Mouse (Mus musculus) heart, embryonic 14.5 days (tissue): ENCODE data around the gene Sema5b. TPM values are rescaled to one million over a fixed set of nuclear protein-coding genes. Genes with fewer than 3 reads are reported as not detected.

Source experiments
- ATAC-seq: fragments of 200-750 bp; cut with Nextera tagmentation; 2 replicates; pipeline ENCODE4 v1.8.0; 2017; ENCODE audit warnings: low read depth, moderate TSS enrichment; ENCODE audit not compliant: insufficient number of reproducible peaks, insufficient read depth, low FRiP score
- H3K27ac ChIP-seq, 2 experiments: fragments of 200-500 bp in 1 of 2; fragments of 300-500 bp in 1 of 2; sonication (generic) in 1 of 2; replicated peaks in 1 of 2; 2 replicates each; pipeline ENCODE4 v1.5.1; 2012 to 2014; ENCODE audit warnings: low read depth in 2 of 2, low read length in 2 of 2, control low read depth in 1 of 2, mild to moderate bottlenecking in 1 of 2, mixed read lengths in 1 of 2; ENCODE audit not compliant: control insufficient read depth in 1 of 2, insufficient read depth in 1 of 2
- H3K27me3 ChIP-seq: fragments of 300-500 bp; sonication (generic); 2 replicates; pipeline ENCODE4 v1.6.1; 2014; ENCODE audit warnings: mild to moderate bottlenecking, low read length, control low read depth; ENCODE audit not compliant: control insufficient read depth, insufficient read depth
- H3K36me3 ChIP-seq: fragments of 300-500 bp; sonication (generic); 2 replicates; pipeline ENCODE4 v1.6.1; 2014; ENCODE audit warnings: mild to moderate bottlenecking, control low read depth, low read length, mixed read lengths; ENCODE audit not compliant: control insufficient read depth, insufficient read depth
- H3K4me1 ChIP-seq, 2 experiments: fragments of 200-500 bp in 1 of 2; fragments of 300-500 bp in 1 of 2; sonication (generic) in 1 of 2; 2 replicates each; pipeline ENCODE4 v1.6.1; 2012 to 2014; ENCODE audit warnings: low read length in 2 of 2, control low read depth in 1 of 2, mixed read lengths in 1 of 2; ENCODE audit not compliant: control insufficient read depth in 2 of 2, insufficient read depth in 2 of 2
- H3K4me2 ChIP-seq: fragments of 300-500 bp; sonication (generic); 2 replicates; pipeline ENCODE4 v1.6.1; 2014; ENCODE audit warnings: mild to moderate bottlenecking, low read length
- H3K4me3 ChIP-seq, 2 experiments: fragments of 200-500 bp in 1 of 2; fragments of 300-500 bp in 1 of 2; sonication (generic) in 1 of 2; 2 replicates each; pipeline ENCODE4 v1.5.1; 2012 to 2014; ENCODE audit warnings: low read length in 2 of 2, mild to moderate bottlenecking in 2 of 2, control low read depth in 1 of 2, low read depth in 1 of 2, moderate library complexity in 1 of 2; ENCODE audit not compliant: control insufficient read depth in 1 of 2, insufficient read depth in 1 of 2
- H3K9ac ChIP-seq: fragments of 300-500 bp; sonication (generic); 2 replicates; pipeline ENCODE4 v1.6.1; 2014; ENCODE audit warnings: mild to moderate bottlenecking, low read length
- H3K9me3 ChIP-seq: fragments of 300-500 bp; sonication (generic); 2 replicates; pipeline ENCODE4 v1.6.1; 2016; ENCODE audit warnings: low read length, control low read depth; ENCODE audit not compliant: control insufficient read depth
- WGBS: fragments of 180-500 bp; shearing (Covaris S2); extraction: QIAGEN DNeasy Blood & Tissue Kit; methylation state at CpG from one replicate; pipeline ENCODE4 v1.1.7; 2014; 5-methylcytosine and 5-hydroxymethylcytosine counted together
- polyA plus RNA-seq: library from polyadenylated mRNA; unstranded; fragments of >200 nt; fragmentation: Nextera tagmentation; extraction: Ambion mirVana; gene quantifications from 2 replicates; pipeline ENCODE4 v1.2.1, GENCODE M21; 2014

Sema5b gene
- polyA plus RNA-seq, 1 experiment from 2014 or later = 1.9 TPM

DNA sequence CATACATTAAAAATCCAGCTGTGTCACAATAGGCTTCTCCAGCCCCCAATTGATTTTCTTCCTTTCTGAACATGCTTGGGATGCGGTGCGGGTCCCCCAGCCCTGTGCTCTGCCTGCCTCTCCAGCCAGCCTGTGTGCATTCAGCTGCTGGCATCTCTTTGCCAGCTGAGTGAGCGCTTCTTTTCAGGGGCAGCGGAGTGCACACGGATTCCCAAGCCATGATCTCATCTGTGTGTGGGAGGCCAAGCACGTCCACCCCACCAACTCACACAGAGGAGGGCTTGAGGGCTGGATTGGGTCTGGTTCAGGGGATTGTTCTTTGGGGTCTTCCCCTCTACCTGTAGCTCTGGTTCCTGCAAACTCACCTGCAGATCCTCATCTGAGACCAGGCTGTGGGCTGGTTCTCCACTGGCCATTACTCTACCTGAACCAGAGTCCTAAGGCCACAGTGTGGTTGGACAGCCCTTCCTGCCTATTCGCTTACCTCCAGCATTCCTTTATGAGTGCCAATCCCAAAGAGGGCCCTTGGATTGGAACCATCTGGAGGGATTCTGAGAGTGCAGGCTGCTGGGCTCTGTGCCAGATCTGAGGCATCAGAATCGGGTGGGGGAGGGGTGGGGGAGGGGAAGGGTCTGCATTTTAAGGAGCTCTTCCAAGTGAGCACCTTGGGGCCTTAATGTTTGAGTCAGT is 55.9 kb downstream of the Sema5b start:
- H3K4me2 ChIP-seq = no peak overlapping the region
- no peak for ATAC-seq

DNA sequence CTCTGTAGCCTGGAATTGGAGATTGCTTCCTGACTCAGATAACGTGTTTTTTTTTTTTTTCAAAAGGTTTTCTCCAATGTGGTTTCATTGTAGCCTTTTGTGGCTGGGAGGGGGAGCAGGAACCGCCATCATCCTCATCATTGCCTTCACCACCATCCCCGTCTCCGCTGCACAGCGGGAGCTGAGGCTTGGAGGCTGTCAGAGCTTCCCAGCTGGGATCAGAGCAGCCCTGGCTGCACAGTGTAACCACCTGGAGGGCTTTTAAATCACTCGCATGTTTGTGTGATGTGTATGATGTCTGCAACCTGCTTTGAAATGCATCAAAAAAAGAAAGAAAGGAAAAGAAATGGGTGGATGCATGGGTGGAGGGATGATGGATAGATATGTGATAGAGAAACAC is 57.0 kb downstream of the Sema5b start:
- Histone ChIP-seq H3K9me3 (0 out of 2 replicates have a peak, but pooled peaks cover 4% of the 10 kb centered on the region), H3K9ac (no peak overlapping the region), H3K27ac (no peak overlapping the region), H3K4me1 (peaks cover 7 to 12% of the 10 kb centered on the region in 2 experiments), H3K4me2 (no peak overlapping the region), H3K4me3 (no peak overlapping the region), H3K36me3 (no peaks in the 10 kb centered on the region), H3K27me3 (peaks cover 23% of the 10 kb centered on the region)
- ATAC-seq = no peak
- WGBS = 19% methylated on average over 6 of the region's 6 CpGs

More for the DNA sequence above, 55.9 kb downstream of the Sema5b start:
- Histone ChIP-seq H3K9ac (no peak overlapping the region), H3K27me3 (peaks cover 18% of the 10 kb centered on the region; the same call in 1 of the 2 replicates), H3K36me3 (no peaks in the 10 kb centered on the region), H3K4me1 (peaks cover 3 to 15% of the 10 kb centered on the region in 2 experiments; a peak in 3 of 4 replicates), H3K4me3 (no peak overlapping the region), H3K27ac (no peak overlapping the region), H3K9me3 (0 out of 2 replicates have a peak, but pooled peaks cover 4% of the 10 kb centered on the region)
- 39% methylated on average over 8 of the region's 8 CpGs for WGBS

DNA sequence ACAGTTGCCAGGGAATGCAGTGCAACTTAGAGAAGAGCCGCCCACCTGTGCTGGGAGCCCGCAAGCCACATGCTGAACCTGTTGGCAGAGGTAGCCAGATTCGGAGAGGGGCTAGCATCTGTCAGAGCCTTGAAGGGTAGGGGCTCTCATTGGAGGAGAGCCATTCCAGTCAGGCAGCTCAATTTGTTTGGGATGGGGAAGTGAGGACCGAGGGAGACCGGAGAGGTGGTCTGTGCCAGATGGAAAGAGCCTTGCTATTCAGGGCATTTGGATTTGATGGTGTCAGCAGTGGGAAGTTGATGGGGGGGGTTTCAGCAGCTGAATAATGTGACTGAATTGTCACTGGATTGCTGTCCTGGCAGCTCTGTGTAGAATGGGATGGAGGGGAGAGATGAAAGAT is 57.9 kb downstream of the Sema5b start:
- peaks cover 23% of the 10 kb centered on the region for H3K27me3 ChIP-seq
- ATAC-seq = no peak

DNA sequence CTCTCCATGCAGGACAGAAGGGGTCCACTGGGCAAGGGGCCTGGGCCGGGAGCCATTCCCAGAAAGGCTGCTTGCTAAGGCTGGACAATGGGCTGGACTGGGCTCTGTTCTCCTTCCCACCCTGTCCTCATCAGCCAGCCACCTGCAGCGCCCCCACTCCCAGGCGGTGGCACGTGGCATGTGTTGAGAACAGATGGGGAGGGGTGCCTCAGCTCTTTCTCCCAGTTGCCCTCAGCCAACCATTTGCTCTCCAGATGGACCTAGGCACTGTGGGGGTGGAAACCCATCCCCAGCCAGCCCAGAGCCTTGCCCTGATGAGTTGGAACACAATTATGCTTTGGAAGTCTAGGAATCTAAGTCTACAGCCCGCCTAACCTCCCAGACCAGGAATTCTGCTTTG is 59.3 kb downstream of the Sema5b start:
- no peaks in the 10 kb centered on the region for H3K9me3 ChIP-seq
- ATAC-seq = no peak
- no peak overlapping the region for H3K9ac ChIP-seq
- 66% methylated on average over 5 of the region's 5 CpGs for WGBS
- H3K4me3 ChIP-seq = no peak overlapping the region
- no peak overlapping the region for H3K4me2 ChIP-seq
- H3K36me3 ChIP-seq = no peaks in the 10 kb centered on the region
- H3K27ac ChIP-seq = no peak overlapping the region
- peaks cover 23% of the 10 kb centered on the region for H3K27me3 ChIP-seq
- peaks cover 17 to 19% of the 10 kb centered on the region in 2 experiments for H3K4me1 ChIP-seq

More for the DNA sequence above, 57.9 kb downstream of the Sema5b start:
- Histone ChIP-seq H3K4me2 (no peak overlapping the region), H3K4me3 (no peak overlapping the region), H3K9me3 (no peaks in the 10 kb centered on the region), H3K36me3 (no peaks in the 10 kb centered on the region), H3K27ac (no peak overlapping the region), H3K4me1 (peaks cover 13 to 17% of the 10 kb centered on the region in 2 experiments), H3K9ac (no peak overlapping the region)
- WGBS = 66% methylated on average over 5 of the region's 5 CpGs

DNA sequence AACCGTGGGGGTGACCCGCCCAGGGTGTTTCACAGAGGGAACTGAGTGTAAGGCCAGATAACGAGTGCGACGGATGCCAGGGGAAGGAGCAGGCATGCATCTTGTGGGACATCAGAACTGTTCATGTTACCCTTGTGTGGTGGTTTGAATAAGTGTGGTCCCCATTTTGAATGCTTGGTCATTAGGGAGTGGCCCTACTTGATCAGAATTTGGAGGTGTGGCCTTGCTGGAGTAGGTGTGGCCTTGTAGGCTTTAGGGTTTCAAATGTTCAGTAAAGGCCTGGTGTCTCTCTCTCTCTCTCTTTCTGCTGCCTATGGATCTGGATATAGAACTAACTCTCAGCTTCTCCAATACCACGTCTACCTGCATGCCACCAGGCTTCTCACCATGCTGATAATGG is 60.5 kb downstream of the Sema5b start:
- no peaks in the 10 kb centered on the region for H3K36me3 ChIP-seq
- WGBS = 83% methylated on average over 6 of the region's 6 CpGs
- no peaks in the 10 kb centered on the region for H3K9me3 ChIP-seq

GRCm38 (mm10) chr16:35602529-35602928 is 61.6 kb downstream of the Sema5b start:
- Histone ChIP-seq H3K9ac (no peak overlapping the region), H3K27me3 (peaks cover 20% of the 10 kb centered on the region), H3K36me3 (no peaks in the 10 kb centered on the region), H3K4me2 (no peak overlapping the region), H3K9me3 (no peaks in the 10 kb centered on the region), H3K4me1 (peaks cover 7 to 15% of the 10 kb centered on the region in 2 experiments; a peak in 3 of 4 replicates), H3K27ac (no peak overlapping the region), H3K4me3 (no peak overlapping the region)
- ATAC-seq = no peak
- 58% methylated on average over 9 of the region's 9 CpGs for WGBS

More for the DNA sequence above, 60.5 kb downstream of the Sema5b start:
- no peak overlapping the region for H3K4me2 ChIP-seq
- no peak overlapping the region for H3K27ac ChIP-seq
- peaks cover 20% of the 10 kb centered on the region for H3K27me3 ChIP-seq
- H3K4me1 ChIP-seq = peaks cover 16 to 17% of the 10 kb centered on the region in 2 experiments
- no peak overlapping the region for H3K9ac ChIP-seq
- no peak overlapping the region for H3K4me3 ChIP-seq
- no peak for ATAC-seq

GRCm38 (mm10) chr16:35603729-35604522 is 63.0 kb downstream of the Sema5b start:
- Histone ChIP-seq H3K36me3 (no peaks in the 10 kb centered on the region), H3K27ac (no peak overlapping the region), H3K27me3 (peaks cover 10% of the 10 kb centered on the region), H3K4me3 (no peak overlapping the region), H3K9ac (no peak overlapping the region), H3K4me1 (peaks cover 7 to 21% of the 10 kb centered on the region in 2 experiments; a peak in 3 of 4 replicates), H3K9me3 (no peaks in the 10 kb centered on the region), H3K4me2 (0 out of 2 replicates have a peak overlapping the region, but pooled peaks have one; percentile 19)
- peak; percentile 44 for ATAC-seq
- WGBS = 44% methylated on average over 20 of the region's 20 CpGs
